Mouse (Mus musculus): ENCODE data around the gene Ncs1. TPM values are rescaled to one million over a fixed set of nuclear protein-coding genes. Genes with fewer than 3 reads are reported as not detected.

Ncs1 gene
- polyA plus RNA-seq, 1 experiment from 2014 or later: 45.6 TPM

DNA sequence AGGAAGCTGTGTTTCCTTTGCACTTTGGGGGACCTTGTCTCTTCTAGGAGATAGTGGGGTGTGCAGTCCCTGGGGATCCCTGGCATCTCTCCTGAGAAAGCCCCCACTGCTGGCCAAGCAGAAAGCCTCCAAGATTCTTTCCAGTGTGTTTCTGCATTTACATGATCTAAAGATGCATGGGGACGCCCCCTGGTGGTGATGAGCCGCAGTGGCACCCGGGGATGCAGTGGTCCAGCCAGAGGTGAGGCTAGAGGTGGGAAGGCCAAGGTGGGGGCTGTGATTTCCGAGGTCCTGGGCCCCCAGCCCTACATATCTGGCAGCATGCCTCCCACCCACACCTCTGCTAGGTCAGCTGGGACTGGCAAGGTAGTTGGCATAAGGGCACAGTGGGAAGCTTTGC, 49.4 kb downstream of the Ncs1 start:
- DNase-seq (ENCODE audit: low spot score) (peak; percentile 49), ATAC-seq (ENCODE audit: low read depth) (no peak)
- Histone ChIP-seq H3K4me3 (ENCODE audit: low read depth, low read length) (no peak overlapping the region), H3K9ac (ENCODE audit: low read depth, low read length) (no peak overlapping the region), H3K36me3 (ENCODE audit: control insufficient read depth, insufficient read depth, low read length) (peaks cover 24% of the 10 kb centered on the region; the same call in 1 of the 2 replicates), H3K4me2 (ENCODE audit: low read depth, low read length) (no peak overlapping the region), H3K4me1 (ENCODE audit: control insufficient read depth, insufficient read depth, low read length) (peaks cover 6% of the 10 kb centered on the region; the same call in 1 of the 2 replicates), H3K27ac (replicated peaks; ENCODE audit: low read depth, low read length) (no peak overlapping the region), H3K9me3 (ENCODE audit: control insufficient read depth, low read length) (no peaks in the 10 kb centered on the region), H3K27me3 (replicated peaks; ENCODE audit: control insufficient read depth, insufficient read depth, low read length) (no peaks in the 10 kb centered on the region)
- 2% methylated on average over 4 of the region's 4 CpGs for WGBS

- Histone ChIP-seq H3K27ac (replicated peaks; ENCODE audit: low read depth, low read length) (no peak overlapping the region), H3K36me3 (ENCODE audit: control insufficient read depth, insufficient read depth, low read length) (peaks cover 18% of the 10 kb centered on the region; the same call in 1 of the 2 replicates)
Observed at GRCm38 (mm10) chr2:31296395-31296794, 50.8 kb downstream of the Ncs1 start.

DNA sequence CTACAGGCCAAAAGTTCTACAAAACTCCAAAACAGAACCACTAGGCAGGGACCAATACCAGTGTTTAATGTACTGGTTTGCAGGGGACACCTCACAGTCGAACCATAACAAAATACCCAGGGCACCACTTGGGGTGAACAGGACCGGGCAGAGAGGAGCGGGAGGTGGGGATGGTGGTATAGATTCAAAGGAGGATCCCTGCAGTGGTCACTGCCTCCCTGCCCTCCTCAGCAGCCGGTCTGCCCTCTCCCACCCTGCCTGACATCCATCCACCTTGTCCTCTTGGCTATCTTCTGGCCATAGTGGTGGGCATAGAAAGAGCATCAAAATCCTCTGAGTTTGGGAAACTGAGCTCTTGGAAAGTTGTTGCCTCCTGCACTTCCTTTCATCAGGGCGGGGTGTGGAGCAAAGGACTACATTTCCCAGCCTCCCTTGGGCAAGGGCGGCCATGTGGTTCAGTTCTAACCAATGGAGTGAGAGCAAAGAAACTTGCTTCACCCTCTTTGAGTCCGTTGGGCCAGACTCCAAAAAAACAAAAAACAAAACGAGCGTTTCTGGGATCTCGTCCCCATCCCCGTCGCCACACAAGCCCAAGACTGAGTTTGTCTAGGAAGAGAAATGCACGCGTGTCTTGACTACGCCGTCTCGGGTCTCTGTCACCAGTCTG, 52.1 kb downstream of the Ncs1 start:
- Histone ChIP-seq H3K27ac (replicated peaks; ENCODE audit: low read depth, low read length) (0 out of 2 replicates have a peak overlapping the region, but pooled peaks have one; percentile 40), H3K4me2 (ENCODE audit: low read depth, low read length) (peak overlapping the region; percentile 61), H3K9ac (ENCODE audit: low read depth, low read length) (peak overlapping the region; percentile 59), H3K4me3 (ENCODE audit: low read depth, low read length) (peak overlapping the region; percentile 43), H3K4me1 (ENCODE audit: control insufficient read depth, insufficient read depth, low read length) (peaks cover 6% of the 10 kb centered on the region; the same call in 1 of the 2 replicates), H3K27me3 (replicated peaks; ENCODE audit: control insufficient read depth, insufficient read depth, low read length) (no peaks in the 10 kb centered on the region), H3K36me3 (ENCODE audit: control insufficient read depth, insufficient read depth, low read length) (peaks cover 8% of the 10 kb centered on the region; the same call in 1 of the 2 replicates), H3K9me3 (ENCODE audit: control insufficient read depth, low read length) (no peaks in the 10 kb centered on the region)
- peak; percentile 92 for ATAC-seq (ENCODE audit: low read depth)
- 3% methylated on average over 17 of the region's 17 CpGs for WGBS
- peak; percentile 90 for DNase-seq (ENCODE audit: low spot score)

More at GRCm38 (mm10) chr2:31296395-31296794, 50.8 kb downstream of the Ncs1 start:
- WGBS: 82% methylated on average over 6 of the region's 6 CpGs
- no peak overlapping the region for H3K9ac ChIP-seq (ENCODE audit: low read depth, low read length)
- no peak overlapping the region for H3K4me2 ChIP-seq (ENCODE audit: low read depth, low read length)
- ATAC-seq (ENCODE audit: low read depth) (no peak), DNase-seq (ENCODE audit: low spot score) (no peak)
- H3K27me3 ChIP-seq (replicated peaks; ENCODE audit: control insufficient read depth, insufficient read depth, low read length): no peaks in the 10 kb centered on the region
- peaks cover 6% of the 10 kb centered on the region; the same call in 1 of the 2 replicates for H3K4me1 ChIP-seq (ENCODE audit: control insufficient read depth, insufficient read depth, low read length)
- H3K4me3 ChIP-seq (ENCODE audit: low read depth, low read length): no peak overlapping the region
- H3K9me3 ChIP-seq (ENCODE audit: control insufficient read depth, low read length): no peaks in the 10 kb centered on the region

DNA sequence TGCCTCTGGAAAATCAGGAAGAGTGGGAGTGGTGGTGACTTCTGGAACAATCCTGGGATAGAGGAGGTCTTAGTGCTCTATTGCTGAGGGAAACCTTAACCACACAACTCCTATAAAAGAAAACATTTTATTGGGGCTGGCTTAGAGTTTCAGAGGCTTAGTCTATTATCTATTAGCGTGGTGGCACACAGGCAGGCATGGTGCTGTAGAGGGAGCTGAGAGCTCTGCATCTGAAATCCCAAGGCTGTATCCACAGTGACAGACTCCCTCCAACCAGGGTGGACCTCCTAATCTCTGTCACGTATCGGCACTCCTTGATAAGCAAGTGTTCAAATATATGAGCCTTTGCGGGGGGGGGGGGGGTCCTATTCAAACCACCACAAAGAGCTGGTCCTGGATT, 53.2 kb downstream of the Ncs1 start:
- H3K36me3 ChIP-seq (ENCODE audit: control insufficient read depth, insufficient read depth, low read length): no peaks in the 10 kb centered on the region; the same call in 1 of the 2 replicates
- 56% methylated on average over 3 of the region's 4 CpGs for WGBS
- no peaks in the 10 kb centered on the region for H3K27me3 ChIP-seq (replicated peaks; ENCODE audit: control insufficient read depth, insufficient read depth, low read length)
- no peaks in the 10 kb centered on the region for H3K9me3 ChIP-seq (ENCODE audit: control insufficient read depth, low read length)
- DNase-seq (ENCODE audit: low spot score): no peak
- H3K4me2 ChIP-seq (ENCODE audit: low read depth, low read length): peak overlapping the region; percentile 61
- H3K27ac ChIP-seq (replicated peaks; ENCODE audit: low read depth, low read length): 0 out of 2 replicates have a peak overlapping the region, but pooled peaks have one; percentile 8
- ATAC-seq (ENCODE audit: low read depth): no peak
- no peak overlapping the region; the same call in 1 of the 2 replicates for H3K9ac ChIP-seq (ENCODE audit: low read depth, low read length)
- peak overlapping the region; percentile 43 for H3K4me3 ChIP-seq (ENCODE audit: low read depth, low read length)
- H3K4me1 ChIP-seq (ENCODE audit: control insufficient read depth, insufficient read depth, low read length): peaks cover 6% of the 10 kb centered on the region; the same call in 1 of the 2 replicates

DNA sequence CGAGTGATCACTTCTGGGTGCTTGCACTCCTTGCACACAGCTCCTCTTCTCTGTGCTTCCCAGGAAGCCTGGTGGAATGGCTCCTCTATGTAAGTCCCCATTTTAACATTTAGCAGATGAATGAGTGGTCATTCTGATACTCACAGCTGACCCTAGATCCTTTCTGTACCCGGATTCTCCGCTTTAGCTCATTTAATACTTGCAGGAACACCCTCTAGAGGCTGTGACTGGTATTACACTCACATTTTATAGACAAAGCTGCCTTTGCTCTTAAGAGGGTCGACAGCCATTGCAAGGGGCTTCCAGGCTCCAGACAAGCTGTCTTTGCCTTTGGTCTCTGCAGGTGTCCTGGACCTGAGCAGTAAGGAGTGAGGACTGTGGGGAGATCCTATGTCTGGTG, 53.6 kb downstream of the Ncs1 start:
- H3K4me2 ChIP-seq (ENCODE audit: low read depth, low read length): peak overlapping the region; percentile 61; the same call in 1 of the 2 replicates
- no peaks in the 10 kb centered on the region for H3K9me3 ChIP-seq (ENCODE audit: control insufficient read depth, low read length)
- no peak overlapping the region for H3K9ac ChIP-seq (ENCODE audit: low read depth, low read length)
- DNase-seq (ENCODE audit: low spot score): peak; percentile 68
- 25% methylated on average over 4 of the region's 4 CpGs for WGBS
- H3K36me3 ChIP-seq (ENCODE audit: control insufficient read depth, insufficient read depth, low read length): no peaks in the 10 kb centered on the region; the same call in 1 of the 2 replicates
- H3K27ac ChIP-seq (replicated peaks; ENCODE audit: low read depth, low read length): no peak overlapping the region
- peaks cover 6% of the 10 kb centered on the region; the same call in 1 of the 2 replicates for H3K4me1 ChIP-seq (ENCODE audit: control insufficient read depth, insufficient read depth, low read length)
- ATAC-seq (ENCODE audit: low read depth): no peak
- no peak overlapping the region for H3K4me3 ChIP-seq (ENCODE audit: low read depth, low read length)
- H3K27me3 ChIP-seq (replicated peaks; ENCODE audit: control insufficient read depth, insufficient read depth, low read length): no peaks in the 10 kb centered on the region

GRCm38 (mm10) chr2:31299996-31300395, 54.4 kb downstream of the Ncs1 start:
- H3K36me3 ChIP-seq (ENCODE audit: control insufficient read depth, insufficient read depth, low read length): no peaks in the 10 kb centered on the region; the same call in 1 of the 2 replicates
- H3K9me3 ChIP-seq (ENCODE audit: control insufficient read depth, low read length): no peaks in the 10 kb centered on the region
- ATAC-seq (ENCODE audit: low read depth) (no peak), DNase-seq (ENCODE audit: low spot score) (no peak)
- no peak overlapping the region for H3K9ac ChIP-seq (ENCODE audit: low read depth, low read length)
- peaks cover 6% of the 10 kb centered on the region; the same call in 1 of the 2 replicates for H3K4me1 ChIP-seq (ENCODE audit: control insufficient read depth, insufficient read depth, low read length)
- no peak overlapping the region for H3K4me2 ChIP-seq (ENCODE audit: low read depth, low read length)
- H3K27me3 ChIP-seq (replicated peaks; ENCODE audit: control insufficient read depth, insufficient read depth, low read length): no peaks in the 10 kb centered on the region
- H3K4me3 ChIP-seq (ENCODE audit: low read depth, low read length): no peak overlapping the region
- WGBS: 83% methylated on average over 10 of the region's 10 CpGs
- H3K27ac ChIP-seq (replicated peaks; ENCODE audit: low read depth, low read length): no peak overlapping the region

GRCm38 (mm10) chr2:31303177-31303576, 57.6 kb downstream of the Ncs1 start:
- H3K27ac ChIP-seq (replicated peaks; ENCODE audit: low read depth, low read length): no peak overlapping the region
- DNase-seq (ENCODE audit: low spot score): no peak
- WGBS: 75% methylated on average over 9 of the region's 9 CpGs

GRCm38 (mm10) chr2:31304191-31304590, 58.6 kb downstream of the Ncs1 start:
- Histone ChIP-seq H3K27me3 (replicated peaks; ENCODE audit: control insufficient read depth, insufficient read depth, low read length) (no peaks in the 10 kb centered on the region), H3K27ac (replicated peaks; ENCODE audit: low read depth, low read length) (no peak overlapping the region), H3K4me3 (ENCODE audit: low read depth, low read length) (no peak overlapping the region), H3K9me3 (ENCODE audit: control insufficient read depth, low read length) (no peaks in the 10 kb centered on the region), H3K4me2 (ENCODE audit: low read depth, low read length) (no peak overlapping the region), H3K9ac (ENCODE audit: low read depth, low read length) (no peak overlapping the region), H3K36me3 (ENCODE audit: control insufficient read depth, insufficient read depth, low read length) (no peaks in the 10 kb centered on the region), H3K4me1 (ENCODE audit: control insufficient read depth, insufficient read depth, low read length) (no peaks in the 10 kb centered on the region)
- DNase-seq (ENCODE audit: low spot score) (no peak), ATAC-seq (ENCODE audit: low read depth) (no peak)
- 66% methylated on average over 9 of the region's 9 CpGs for WGBS

More at GRCm38 (mm10) chr2:31303177-31303576, 57.6 kb downstream of the Ncs1 start:
- H3K9me3 ChIP-seq (ENCODE audit: control insufficient read depth, low read length): no peaks in the 10 kb centered on the region
- H3K27me3 ChIP-seq (replicated peaks; ENCODE audit: control insufficient read depth, insufficient read depth, low read length): no peaks in the 10 kb centered on the region
- no peak overlapping the region for H3K9ac ChIP-seq (ENCODE audit: low read depth, low read length)
- no peak for ATAC-seq (ENCODE audit: low read depth)
- H3K4me3 ChIP-seq (ENCODE audit: low read depth, low read length): no peak overlapping the region
- H3K4me1 ChIP-seq (ENCODE audit: control insufficient read depth, insufficient read depth, low read length): peaks cover 4% of the 10 kb centered on the region; the same call in 1 of the 2 replicates
- no peaks in the 10 kb centered on the region for H3K36me3 ChIP-seq (ENCODE audit: control insufficient read depth, insufficient read depth, low read length)
- H3K4me2 ChIP-seq (ENCODE audit: low read depth, low read length): no peak overlapping the region
